Mouse (Mus musculus): ENCODE measurements around the gene Bmp3. TPM values are rescaled to one million over a fixed set of nuclear protein-coding genes. Genes with fewer than 3 reads are reported as not detected.
A peak's percentile ranks its signal among the peaks of the same experiment; 100 is the strongest.

Gene Bmp3
- total RNA-seq, 2 experiments from 2014 or later, result 10.5 to 13.7 TPM

DNA sequence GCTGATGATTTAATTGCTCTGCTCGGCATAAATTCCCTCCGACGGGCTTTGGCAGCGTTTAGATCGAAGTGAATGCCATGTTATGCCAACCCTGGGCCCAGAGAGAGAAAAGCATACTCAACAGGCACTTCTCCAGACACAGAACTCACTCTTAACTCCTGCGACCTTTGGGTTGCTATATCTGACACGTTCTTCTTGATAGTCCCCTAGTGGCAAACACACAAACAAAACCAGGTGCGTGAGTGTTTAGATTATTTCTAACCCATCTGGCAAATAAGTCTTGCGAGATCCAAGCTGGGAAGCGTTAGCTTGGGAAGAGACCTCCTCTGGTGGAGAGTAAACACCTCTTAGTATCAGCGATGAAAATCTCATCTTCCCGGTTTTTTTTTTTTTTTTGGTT, 1.5 kb downstream of the Bmp3 start:
- peak overlapping the region; percentile 56 for H3K4me3 ChIP-seq
- intact Hi-C loops (cut with DNase I), result loop anchor here (5.0 kb wide), 1 partner anchor 68 kb away; no protein-coding TSS in a partner anchor
- no peak; the same call in 1 of the 2 replicates for TF ChIP-seq CTCF (IDR thresholded peaks at IDR 0.05)
- peak overlapping the region; percentile 42; the same call in 1 of the 2 replicates for H3K27ac ChIP-seq
- no peak for DNase-seq (ENCODE audit: extremely low spot score in 1 of 2, low spot score in 2 of 2)

DNA sequence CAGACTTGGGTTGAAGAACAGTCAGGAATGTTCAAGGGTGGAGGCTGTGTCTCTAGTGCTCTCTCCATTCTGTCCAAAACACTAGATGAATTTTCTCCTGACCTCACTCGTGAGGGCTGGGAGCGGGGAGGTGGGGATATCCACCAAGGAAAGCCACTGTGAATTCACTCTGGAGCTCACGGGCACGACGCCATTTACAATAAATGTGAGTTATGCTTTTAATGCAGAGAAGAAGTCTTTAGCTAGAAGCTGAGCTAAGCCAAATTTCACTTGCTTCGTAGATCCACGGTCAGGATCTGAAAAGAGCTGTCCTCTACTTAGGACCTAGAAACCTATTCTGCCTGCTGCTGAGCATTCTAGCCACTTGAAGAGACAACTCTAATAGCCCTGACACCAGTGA, 2.1 kb downstream of the Bmp3 start:
- Histone ChIP-seq H3K4me3 (peak overlapping the region; percentile 56), H3K27ac (no peak overlapping the region; the same call in 1 of the 2 replicates)
- TF ChIP-seq CTCF (IDR thresholded peaks at IDR 0.05), result no peak
- DNase-seq (ENCODE audit: extremely low spot score in 1 of 2, low spot score in 2 of 2), result no peak
- intact Hi-C loops (cut with DNase I), result loop anchor here (5.0 kb wide), 1 partner anchor 69 kb away; no protein-coding TSS in a partner anchor

DNA sequence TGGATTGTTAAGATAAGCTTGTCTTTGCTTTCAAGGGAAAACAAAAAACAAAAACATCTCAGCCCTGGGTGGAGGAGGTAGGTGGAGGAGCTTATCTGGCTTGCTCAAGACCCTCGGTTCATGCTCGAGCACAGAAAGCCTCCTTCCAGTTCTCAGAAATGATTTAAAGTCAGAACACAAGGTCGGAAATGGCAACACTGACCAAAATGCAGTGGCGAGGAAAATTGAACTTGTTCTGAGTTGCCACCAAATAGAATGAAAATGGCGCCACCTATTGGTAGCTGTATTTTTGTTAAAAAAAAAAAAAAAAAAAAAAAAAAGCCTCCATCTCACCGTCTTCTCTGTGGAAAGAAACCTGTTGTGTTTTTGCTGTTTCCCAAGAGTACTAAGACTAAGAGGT, 9.7 kb downstream of the Bmp3 start:
- DNase-seq (ENCODE audit: extremely low spot score in 1 of 2, low spot score in 2 of 2), result peak in 1 of 2 experiments; percentile 19
- TF ChIP-seq CTCF (IDR thresholded peaks at IDR 0.05), result peak; percentile 61
- intact Hi-C loops (cut with DNase I), result loop anchor here (1.0 kb wide), 1 partner anchor 516 kb away; no protein-coding TSS in a partner anchor
- H3K4me3 ChIP-seq, result no peak overlapping the region
- no peak overlapping the region for H3K27ac ChIP-seq

DNA sequence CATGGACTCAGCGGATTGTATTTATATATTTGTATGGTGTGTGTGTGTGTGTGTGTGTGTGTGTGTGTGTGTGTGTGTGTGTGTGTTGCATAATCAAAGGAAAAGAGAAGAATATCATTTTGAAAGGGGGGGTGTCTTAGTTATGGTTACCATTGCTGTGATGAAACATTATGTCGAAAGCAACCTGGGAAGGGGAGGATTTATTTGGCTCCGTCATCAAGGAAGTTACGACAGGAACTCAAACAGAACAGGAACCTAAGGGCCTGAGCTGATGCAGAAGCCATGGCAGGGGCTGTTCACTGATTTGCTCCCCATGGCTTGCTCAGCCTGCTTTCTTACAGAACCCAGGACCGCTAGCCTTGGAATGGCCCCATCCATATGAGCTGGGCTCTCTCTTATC, 10.9 kb downstream of the Bmp3 start:
- no peak for DNase-seq (ENCODE audit: extremely low spot score in 1 of 2, low spot score in 2 of 2)
- intact Hi-C loops (cut with DNase I), result no loop called here

DNA sequence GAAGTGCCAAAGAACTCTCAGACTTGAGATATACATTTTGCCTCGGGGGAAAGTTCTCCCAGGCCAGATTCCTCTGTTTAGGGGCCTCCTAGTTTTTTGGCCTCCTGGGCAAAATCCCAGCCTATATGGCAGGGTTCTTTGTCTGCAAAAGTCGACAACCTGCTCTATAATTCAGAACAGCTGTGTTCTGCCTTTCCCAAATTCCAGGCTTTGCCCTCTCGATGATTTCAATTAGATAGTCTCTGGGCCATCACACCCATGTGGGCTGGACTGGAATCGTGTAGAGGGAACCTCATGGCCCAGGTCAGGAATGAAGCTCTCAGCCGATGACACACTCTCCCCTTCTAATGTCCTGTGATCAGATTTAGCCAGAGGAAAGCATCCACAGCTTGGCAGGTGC, 21.8 kb downstream of the Bmp3 start:
- no peak overlapping the region for H3K27ac ChIP-seq
- no peak for DNase-seq (ENCODE audit: extremely low spot score in 1 of 2, low spot score in 2 of 2)
- TF ChIP-seq CTCF (IDR thresholded peaks at IDR 0.05), result no peak
- intact Hi-C loops (cut with DNase I), result loop anchor here (10.0 kb wide), 2 partner anchors 681 to 1751 kb away; no protein-coding TSS in a partner anchor
- no peak overlapping the region for H3K4me3 ChIP-seq

More for the DNA sequence above, 10.9 kb downstream of the Bmp3 start:
- no peak for TF ChIP-seq CTCF (IDR thresholded peaks at IDR 0.05)
- Histone ChIP-seq H3K4me3 (no peak overlapping the region), H3K27ac (no peak overlapping the region)

DNA sequence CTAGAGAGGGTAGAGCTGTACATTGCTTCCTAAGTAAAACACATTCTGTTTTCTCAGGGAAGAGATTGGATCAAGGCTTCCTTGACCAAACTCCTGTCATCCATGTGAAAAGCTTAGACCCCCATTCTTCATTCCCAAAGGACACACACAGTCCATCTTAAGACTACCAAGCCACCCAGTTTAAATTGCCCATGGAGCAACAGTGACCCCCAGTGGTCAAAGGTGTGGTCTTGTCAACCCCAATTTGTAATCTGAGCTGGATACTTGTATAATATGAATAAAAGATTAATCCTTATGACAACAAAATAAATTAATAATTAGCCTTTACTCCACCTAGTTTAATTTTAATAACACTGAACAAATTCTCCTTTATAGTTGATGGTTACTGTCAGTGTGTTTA, 24.7 kb downstream of the Bmp3 start:
- intact Hi-C loops (cut with DNase I), result loop anchor here (1.0 to 10.0 kb wide), 3 partner anchors 531 to 1754 kb away; no protein-coding TSS in a partner anchor
- TF ChIP-seq CTCF (IDR thresholded peaks at IDR 0.05), result peak; percentile 91
- H3K4me3 ChIP-seq, result no peak overlapping the region
- no peak overlapping the region for H3K27ac ChIP-seq
- peak; percentile 55 to 73 for DNase-seq (ENCODE audit: extremely low spot score in 1 of 2, low spot score in 2 of 2)

DNA sequence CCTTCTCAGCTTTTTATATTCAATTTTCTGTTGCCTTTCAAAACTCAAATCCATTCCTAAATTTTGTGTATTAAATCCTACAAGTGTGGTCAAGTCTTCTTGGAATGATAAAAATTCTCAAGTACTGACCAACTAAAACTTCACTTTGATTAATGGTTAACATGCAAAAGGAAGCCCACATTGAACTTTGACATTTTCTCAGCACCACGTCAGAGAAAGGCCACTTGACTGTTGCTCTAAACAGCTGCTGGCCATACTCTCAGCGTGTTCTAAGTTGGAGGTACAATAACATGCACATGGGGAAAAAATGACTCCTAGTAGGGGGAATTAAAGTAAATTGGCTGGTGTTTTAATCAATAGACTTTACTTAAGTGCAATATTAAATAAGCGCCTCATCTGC, 27.9 kb downstream of the Bmp3 start:
- DNase-seq (ENCODE audit: extremely low spot score in 1 of 2, low spot score in 2 of 2), result no peak
- no peak for TF ChIP-seq CTCF (IDR thresholded peaks at IDR 0.05)
- intact Hi-C loops (cut with DNase I), result no loop called here
- H3K27ac ChIP-seq, result no peak overlapping the region
- no peak overlapping the region for H3K4me3 ChIP-seq

DNA sequence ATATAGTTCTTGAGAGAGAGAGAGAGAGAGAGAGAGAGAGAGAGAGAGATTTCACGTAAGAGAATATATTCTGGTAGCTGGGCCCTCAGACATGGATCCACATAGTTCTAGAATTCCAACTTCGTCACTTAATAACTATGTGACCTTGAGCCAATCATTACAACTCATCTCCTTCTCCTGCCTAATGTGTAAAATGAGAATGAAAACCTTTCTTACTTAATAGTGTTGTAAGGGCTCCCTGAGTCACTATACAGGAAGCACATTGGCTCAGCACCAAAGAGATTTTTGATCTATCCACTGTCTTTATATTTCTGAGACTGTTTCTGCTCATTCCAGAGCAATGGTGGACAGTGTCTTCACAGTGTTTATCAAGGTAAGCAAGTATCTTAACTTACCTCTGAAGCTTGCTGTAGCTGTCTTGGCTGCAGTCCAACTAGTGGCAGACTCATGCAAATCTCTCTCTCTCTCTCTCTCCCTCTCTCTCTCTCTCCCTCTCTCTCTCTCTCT, 36.4 kb downstream of the Bmp3 start:
- no peak for TF ChIP-seq CTCF (IDR thresholded peaks at IDR 0.05)
- Histone ChIP-seq H3K4me3 (no peak overlapping the region), H3K27ac (no peak overlapping the region)
- intact Hi-C loops (cut with DNase I), result no loop called here
- DNase-seq (ENCODE audit: extremely low spot score in 1 of 2, low spot score in 2 of 2), result no peak

DNA sequence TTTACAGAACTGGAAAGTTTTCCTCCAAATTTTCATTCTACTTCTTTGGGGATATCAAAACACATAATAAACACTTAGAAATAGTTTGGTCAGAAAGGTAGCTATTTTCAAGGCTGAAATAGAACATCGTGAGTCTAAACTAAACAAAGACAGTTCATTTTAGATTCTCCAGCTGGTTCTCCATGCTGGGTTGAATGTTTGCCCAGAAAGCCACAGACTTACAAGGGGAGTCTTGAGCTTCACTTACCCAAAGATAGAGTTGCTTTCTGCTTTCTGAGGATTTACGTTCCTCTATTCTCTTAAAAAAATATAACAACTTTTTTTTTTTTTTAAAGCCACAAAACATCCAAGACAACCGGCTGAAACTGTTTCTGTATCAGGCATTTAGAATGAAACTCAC, 40.1 kb downstream of the Bmp3 start:
- DNase-seq (ENCODE audit: extremely low spot score in 1 of 2, low spot score in 2 of 2), result no peak
- intact Hi-C loops (cut with DNase I), result no loop called here
- Histone ChIP-seq H3K4me3 (no peak overlapping the region), H3K27ac (no peak overlapping the region)
- TF ChIP-seq CTCF (IDR thresholded peaks at IDR 0.05), result no peak

DNA sequence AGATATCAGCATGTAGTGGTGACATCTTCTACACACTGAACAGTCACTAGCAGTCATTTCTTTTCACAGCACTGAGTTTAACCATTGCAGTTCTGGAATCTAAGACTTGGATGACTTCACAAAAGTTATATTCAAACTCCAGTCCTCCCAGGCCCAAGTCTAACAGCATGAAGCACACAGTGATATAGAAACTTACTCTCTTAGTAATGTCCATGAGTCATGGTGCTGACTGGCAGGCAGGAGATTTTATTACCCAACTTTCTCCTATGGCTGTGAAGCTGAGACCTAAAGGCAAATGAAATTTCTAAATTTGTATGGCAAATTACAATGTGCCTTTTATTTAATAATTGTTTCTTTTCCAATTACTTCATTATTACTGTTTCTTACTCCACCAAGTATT, 43.7 kb downstream of the Bmp3 start:
- no peak for DNase-seq (ENCODE audit: extremely low spot score in 1 of 2, low spot score in 2 of 2)
- Histone ChIP-seq H3K4me3 (no peak overlapping the region), H3K27ac (no peak overlapping the region)
- no peak for TF ChIP-seq CTCF (IDR thresholded peaks at IDR 0.05)
- intact Hi-C loops (cut with DNase I), result no loop called here

DNA sequence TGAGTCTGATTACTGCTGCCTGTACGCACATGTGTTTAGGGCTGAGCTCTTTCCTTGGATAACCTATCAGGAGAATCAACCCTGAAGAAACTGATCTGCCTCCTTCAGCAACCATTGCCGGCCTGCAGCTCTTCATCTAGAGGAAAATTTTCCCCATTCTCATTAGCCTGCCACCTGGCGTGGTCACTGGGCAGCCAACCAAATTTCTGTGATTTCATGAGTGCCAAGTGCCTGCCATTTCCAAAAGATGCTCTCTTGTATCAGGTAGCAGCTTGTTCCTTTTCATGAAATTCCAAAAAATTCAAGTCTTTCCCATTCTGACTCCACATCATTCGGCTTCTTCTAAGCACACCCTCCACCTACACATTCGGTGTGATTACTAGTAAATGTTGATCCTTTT, 46.7 kb downstream of the Bmp3 start:
- TF ChIP-seq CTCF (IDR thresholded peaks at IDR 0.05), result no peak
- DNase-seq (ENCODE audit: extremely low spot score in 1 of 2, low spot score in 2 of 2), result no peak
- no peak overlapping the region for H3K4me3 ChIP-seq
- intact Hi-C loops (cut with DNase I), result loop anchor here (10.0 kb wide), 1 partner anchor 134 kb away; the partner anchor contains the start of gene Prkg2
- H3K27ac ChIP-seq, result no peak overlapping the region

DNA sequence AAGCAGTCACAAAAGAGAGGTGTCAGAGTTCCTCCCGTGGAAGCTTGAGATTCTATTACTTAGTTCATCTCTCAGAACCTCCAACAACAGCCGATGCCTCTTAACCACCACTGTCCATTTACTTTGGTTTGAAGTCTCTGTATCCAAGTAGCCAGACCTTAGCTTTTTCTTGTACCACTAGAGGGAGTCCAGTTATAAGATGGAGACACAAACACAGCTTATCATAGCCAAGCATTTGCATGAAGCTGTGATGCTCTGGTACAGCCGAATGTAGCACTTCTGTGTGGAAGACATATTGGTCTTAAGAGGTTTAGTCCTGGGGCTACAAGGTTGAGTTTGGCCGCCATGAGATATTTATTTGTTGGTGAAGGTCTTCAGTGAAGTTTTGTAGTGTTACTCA, 48.1 kb downstream of the Bmp3 start:
- intact Hi-C loops (cut with DNase I), result loop anchor here (1.0 to 10.0 kb wide), 2 partner anchors 132 to 256 kb away; partner anchors contain the start of gene Prkg2
- DNase-seq (ENCODE audit: extremely low spot score in 1 of 2, low spot score in 2 of 2), result no peak
- TF ChIP-seq CTCF (IDR thresholded peaks at IDR 0.05), result peak; percentile 64
- no peak overlapping the region for H3K27ac ChIP-seq
- no peak overlapping the region for H3K4me3 ChIP-seq

DNA sequence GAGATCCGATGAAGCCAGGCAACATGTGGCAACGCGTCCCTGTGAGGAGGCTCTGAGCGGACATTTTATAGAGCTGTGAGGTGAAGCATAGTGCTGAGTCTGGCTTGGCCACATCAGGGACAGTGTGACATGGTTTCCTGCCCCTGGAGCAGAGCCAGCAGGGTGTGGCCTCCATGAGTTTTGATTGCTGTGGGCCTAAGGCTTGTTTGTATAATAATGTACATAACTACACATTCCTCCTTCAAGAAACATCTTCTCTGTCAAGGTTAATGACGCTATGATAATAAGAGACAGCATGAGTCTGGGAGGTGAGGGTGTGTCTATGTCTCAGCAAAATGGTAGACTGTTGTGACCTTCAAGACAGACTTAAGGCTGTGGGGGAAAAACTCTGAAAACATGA, 64.5 kb downstream of the Bmp3 start:
- TF ChIP-seq CTCF (IDR thresholded peaks at IDR 0.05), result no peak
- Histone ChIP-seq H3K4me3 (no peak overlapping the region), H3K27ac (no peak overlapping the region)
- no peak for DNase-seq (ENCODE audit: extremely low spot score in 1 of 2, low spot score in 2 of 2)
- intact Hi-C loops (cut with DNase I), result no loop called here

Measured in left cerebral cortex, adult 2 months (tissue).